Mouse (Mus musculus) left cerebral cortex, adult 8-10 months (tissue): ENCODE measurements around the gene Spred3. TPM values are rescaled to one million over a fixed set of nuclear protein-coding genes. Genes with fewer than 3 reads are reported as not detected.
"Not testable (repeated sequence)": the region's sequence is repeated elsewhere in the genome, so short reads cannot be mapped to it uniquely, and the experiment has no call there.

Experiments used
- DNase-seq, 2 experiments: peaks; one replicate each; pipeline ENCODE4 v3.0.0; 2022; ENCODE audit warnings: low spot score in 2 of 2
- total RNA-seq, 4 experiments: library from RNA; stranded (reverse); gene quantifications; 2 replicates each; pipeline ENCODE4 v1.2.4; 2022

Gene Spred3
- 10 to 100 TPM; 30.7 to 39.6 (median 38.9) TPM for total RNA-seq

GRCm38 (mm10) chr7:29170066-29170754, at the start of gene Spred3, which contains the start of gene Ggn:
TSS of gene Spred3 (minus strand) at chr7:29170411.
TSS of gene Ggn (plus strand) at chr7:29170210.
- peak in 1 of 2 experiments; percentile 40 for DNase-seq

GRCm38 (mm10) chr7:29214846-29215245, 44.6 kb upstream of the Spred3 start:
- no peak for DNase-seq

- DNase-seq, result no peak
Observed at GRCm38 (mm10) chr7:29214236-29214635, 44.0 kb upstream of the Spred3 start.

GRCm38 (mm10) chr7:29213675-29214082, 43.5 kb upstream of the Spred3 start, which contains the start of gene Catsperg1:
TSS of gene Catsperg1 (minus strand) at chr7:29214035.
- DNase-seq, result no peak

GRCm38 (mm10) chr7:29212775-29213560, 42.8 kb upstream of the Spred3 start:
- DNase-seq, result not testable (repeated sequence)

- DNase-seq, result no peak
Observed at GRCm38 (mm10) chr7:29212199-29212765, 42.1 kb upstream of the Spred3 start.

GRCm38 (mm10) chr7:29211415-29212198, 41.4 kb upstream of the Spred3 start:
- peak; percentile 35 to 49 for DNase-seq

GRCm38 (mm10) chr7:29211013-29211412, 40.8 kb upstream of the Spred3 start:
- DNase-seq, result not testable (repeated sequence)

GRCm38 (mm10) chr7:29202577-29202976, 32.4 kb upstream of the Spred3 start:
- no peak for DNase-seq

GRCm38 (mm10) chr7:29194230-29194629, 24.0 kb upstream of the Spred3 start:
- not testable (repeated sequence) for DNase-seq

GRCm38 (mm10) chr7:29181323-29181722, 11.1 kb upstream of the Spred3 start:
- not testable (repeated sequence) for DNase-seq

- no peak for DNase-seq
Observed at GRCm38 (mm10) chr7:29180854-29181236, 10.6 kb upstream of the Spred3 start.

- peak; percentile 81 to 98 for DNase-seq
Observed at GRCm38 (mm10) chr7:29180077-29180853, 10.1 kb upstream of the Spred3 start, which contains the start of gene Psmd8. TSS of gene Psmd8 (minus strand) at chr7:29180701.

- DNase-seq, result no peak
Observed at GRCm38 (mm10) chr7:29179323-29179722, 9.1 kb upstream of the Spred3 start.

- no peak for DNase-seq
Observed at GRCm38 (mm10) chr7:29178106-29178505, 7.9 kb upstream of the Spred3 start.

- DNase-seq, result no peak
Observed at GRCm38 (mm10) chr7:29172390-29173016, 2.3 kb upstream of the Spred3 start.

- no peak for DNase-seq
Observed at GRCm38 (mm10) chr7:29171562-29172097, 1.4 kb upstream of the Spred3 start.

GRCm38 (mm10) chr7:29170755-29171561, 747 bp upstream of the Spred3 start:
- DNase-seq, result no peak
